Mouse (Mus musculus): ENCODE measurements around the gene Fggy. TPM values are rescaled to one million over a fixed set of nuclear protein-coding genes. Genes with fewer than 3 reads are reported as not detected.

The Fggy gene
- total and polyA plus RNA-seq, 3 experiments: not detected

DNA sequence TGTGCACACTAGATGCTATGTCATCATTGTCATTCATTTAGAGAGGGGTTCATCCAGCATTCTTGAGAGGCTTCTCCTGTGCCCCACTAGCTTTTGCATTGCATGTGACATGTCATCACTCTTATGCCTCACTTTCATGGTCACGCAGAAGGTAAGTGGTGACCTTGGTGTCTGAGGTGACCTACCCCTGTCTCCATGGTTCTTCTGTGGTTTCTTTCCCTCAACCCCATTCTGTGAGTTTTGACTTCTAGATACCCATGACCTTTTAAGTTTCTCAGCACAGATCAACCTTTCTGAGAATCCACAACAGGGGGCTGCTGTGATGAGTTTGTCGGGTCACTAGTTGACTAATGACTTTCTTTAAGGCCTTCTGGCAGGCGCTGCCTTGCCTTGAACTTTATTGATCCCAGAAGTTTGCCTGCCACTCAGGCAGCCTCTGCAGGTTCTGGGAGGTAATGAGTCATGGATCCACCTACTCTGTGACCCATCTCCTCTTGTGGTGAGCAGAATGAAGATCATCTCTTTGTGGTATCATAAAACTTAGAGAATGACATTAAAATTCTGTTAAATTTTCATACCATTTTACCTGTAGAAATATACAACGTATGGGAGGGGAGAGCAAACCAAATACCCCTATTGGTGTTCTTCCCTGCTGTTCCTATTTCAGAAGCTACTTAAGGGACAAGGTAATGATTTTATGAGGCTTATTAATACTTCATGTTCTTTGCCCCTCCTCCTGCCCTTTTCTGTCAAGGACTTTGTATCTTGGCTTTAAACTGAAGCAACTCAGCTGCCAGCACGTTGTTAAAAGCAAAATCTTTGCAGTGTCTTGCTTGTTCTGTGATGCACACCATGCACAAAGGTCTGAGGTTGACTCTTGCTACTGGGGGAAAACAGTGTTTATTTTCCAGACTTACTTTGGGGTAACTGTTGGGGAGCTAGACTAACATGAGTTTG, 150.9 kb downstream of the Fggy start:
- Histone ChIP-seq H3K27ac (ENCODE audit: control insufficient read depth, low read depth, low read length) (no peak overlapping the region), H3K4me1 (ENCODE audit: control insufficient read depth in 1 of 2, insufficient read depth in 2 of 2, low read length in 2 of 2) (no peaks in the 10 kb centered on the region), H3K79me2 (ENCODE audit: control insufficient read depth, insufficient read depth, low read length, poor library complexity) (no peaks in the 10 kb centered on the region), H3K9me3 (replicated peaks; ENCODE audit: insufficient read depth, low read length) (no peaks in the 10 kb centered on the region), H3K36me3 (ENCODE audit: control insufficient read depth in 1 of 2, insufficient read depth in 2 of 2, low read length in 2 of 2) (no peaks in the 10 kb centered on the region), H3K27me3 (ENCODE audit: control insufficient read depth in 1 of 2, insufficient read depth in 2 of 2, low read length in 2 of 2) (no peaks in the 10 kb centered on the region), H3K4me3 (ENCODE audit: control insufficient read depth in 1 of 2, insufficient read depth in 1 of 2, low read depth in 2 of 2, low read length in 2 of 2) (no peak overlapping the region), H3K9ac (ENCODE audit: control insufficient read depth, low read depth, low read length, poor library complexity, severe bottlenecking) (no peak overlapping the region)
- TF ChIP-seq USF2 (IDR thresholded peaks at IDR 0.05; ENCODE audit: borderline replicate concordance in 1 of 2, insufficient read depth in 1 of 2, low read depth in 1 of 2, low read length in 2 of 2) (no peak), MYC (IDR thresholded peaks at IDR 0.05; ENCODE audit: low read depth, low read length) (no peak), KAT2A (conservative IDR thresholded peaks at IDR 0.05; ENCODE audit: low read depth, low read length) (no peak), POLR2A (IDR thresholded peaks at IDR 0.05; ENCODE audit: control insufficient read depth in 1 of 2, insufficient read depth in 1 of 2, low read depth in 1 of 2, low read length in 2 of 2, poor library complexity in 1 of 2) (no peak), POLR2AphosphoS2 (IDR thresholded peaks at IDR 0.05; ENCODE audit: low read length) (no peak), ZMIZ1 (IDR thresholded peaks at IDR 0.05; ENCODE audit: low read depth, low read length) (no peak), CHD1 (IDR thresholded peaks at IDR 0.05; ENCODE audit: low read depth, low read length) (no peak), UBTF (IDR thresholded peaks at IDR 0.05; ENCODE audit: borderline replicate concordance, insufficient read depth, low read depth, low read length) (no peak), RCOR1 (IDR thresholded peaks at IDR 0.05; ENCODE audit: low read depth, low read length) (no peak), NELFE (IDR thresholded peaks at IDR 0.05; ENCODE audit: low read depth, low read length) (no peak), NRF1 (IDR thresholded peaks at IDR 0.05; ENCODE audit: insufficient read depth, low read depth, low read length, poor library complexity, severe bottlenecking) (no peak), TCF12 (IDR thresholded peaks at IDR 0.05; ENCODE audit: low read depth, low read length) (no peak), MYB (IDR thresholded peaks at IDR 0.05; ENCODE audit: low read depth, low read length) (no peak), MXI1 (IDR thresholded peaks at IDR 0.05; ENCODE audit: low read depth, low read length) (no peak), JUND (IDR thresholded peaks at IDR 0.05; ENCODE audit: low read depth, low read length) (no peak)
- no peak for DNase-seq (ENCODE audit: low read depth, low spot score)

DNA sequence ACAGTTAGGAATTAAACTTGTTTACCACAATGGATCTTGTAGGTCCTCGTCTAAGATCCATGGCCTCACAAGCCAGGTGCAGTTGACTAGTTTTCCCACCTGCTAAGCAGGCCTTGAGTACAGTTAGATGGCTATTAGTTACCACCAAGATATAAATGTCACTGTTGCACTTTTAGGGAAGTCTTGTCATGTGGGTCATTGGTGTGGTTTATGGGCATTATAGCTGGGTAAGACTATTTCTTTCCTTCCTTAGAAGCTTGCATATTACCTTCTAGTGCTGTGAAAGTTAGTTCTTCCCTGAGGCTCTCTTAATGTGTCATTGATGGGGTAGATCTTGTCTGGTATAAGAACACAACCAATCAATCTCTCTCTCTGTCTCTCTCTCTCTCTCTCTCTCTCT, 152.4 kb downstream of the Fggy start:
- Histone ChIP-seq H3K36me3 (ENCODE audit: control insufficient read depth in 1 of 2, insufficient read depth in 2 of 2, low read length in 2 of 2) (no peaks in the 10 kb centered on the region), H3K4me3 (ENCODE audit: control insufficient read depth in 1 of 2, insufficient read depth in 1 of 2, low read depth in 2 of 2, low read length in 2 of 2) (no peak overlapping the region), H3K79me2 (ENCODE audit: control insufficient read depth, insufficient read depth, low read length, poor library complexity) (no peaks in the 10 kb centered on the region), H3K27ac (ENCODE audit: control insufficient read depth, low read depth, low read length) (no peak overlapping the region), H3K4me1 (ENCODE audit: control insufficient read depth in 1 of 2, insufficient read depth in 2 of 2, low read length in 2 of 2) (no peaks in the 10 kb centered on the region), H3K27me3 (ENCODE audit: control insufficient read depth in 1 of 2, insufficient read depth in 2 of 2, low read length in 2 of 2) (no peaks in the 10 kb centered on the region), H3K9ac (ENCODE audit: control insufficient read depth, low read depth, low read length, poor library complexity, severe bottlenecking) (no peak overlapping the region), H3K9me3 (replicated peaks; ENCODE audit: insufficient read depth, low read length) (no peaks in the 10 kb centered on the region)
- TF ChIP-seq TCF12 (IDR thresholded peaks at IDR 0.05; ENCODE audit: low read depth, low read length) (no peak), POLR2AphosphoS2 (IDR thresholded peaks at IDR 0.05; ENCODE audit: low read length) (no peak), RCOR1 (IDR thresholded peaks at IDR 0.05; ENCODE audit: low read depth, low read length) (no peak), TBP (IDR thresholded peaks at IDR 0.05; ENCODE audit: low read depth, low read length) (no peak), ELF1 (IDR thresholded peaks at IDR 0.05; ENCODE audit: low read depth, low read length) (no peak), MEF2A (IDR thresholded peaks at IDR 0.05; ENCODE audit: extremely low read depth, insufficient replicate concordance, low read depth, low read length, poor library complexity, severe bottlenecking) (no peak), USF1 (IDR thresholded peaks at IDR 0.05; ENCODE audit: low read depth, low read length) (no peak), MYB (IDR thresholded peaks at IDR 0.05; ENCODE audit: low read depth, low read length) (no peak), USF2 (IDR thresholded peaks at IDR 0.05; ENCODE audit: borderline replicate concordance in 1 of 2, insufficient read depth in 1 of 2, low read depth in 1 of 2, low read length in 2 of 2) (no peak), CHD1 (IDR thresholded peaks at IDR 0.05; ENCODE audit: low read depth, low read length) (no peak), ETS1 (IDR thresholded peaks at IDR 0.05; ENCODE audit: low read depth, low read length) (no peak), JUND (IDR thresholded peaks at IDR 0.05; ENCODE audit: low read depth, low read length) (no peak), MAZ (IDR thresholded peaks at IDR 0.05; ENCODE audit: low read depth, low read length) (no peak)
- DNase-seq (ENCODE audit: low read depth, low spot score): no peak
